Mouse (Mus musculus) cortical plate, adult 2 months (tissue): ENCODE results near the gene B4gat1.

Experiments used
- CTCF ChIP-seq: fragments of 200-500 bp; IDR thresholded peaks from 2 replicates; pipeline ENCODE4 v1.5.1; 2011; ENCODE audit warnings: mild to moderate bottlenecking, control low read depth, low read length; ENCODE audit not compliant: insufficient read depth; ENCODE audit errors: extremely low read depth
- POLR2A ChIP-seq: fragments of 200-500 bp; IDR thresholded peaks from 2 replicates; pipeline ENCODE4 v1.6.1; 2011; ENCODE audit warnings: mild to moderate bottlenecking, low read length, control low read depth; ENCODE audit not compliant: insufficient read depth; ENCODE audit errors: extremely low read depth

DNA sequence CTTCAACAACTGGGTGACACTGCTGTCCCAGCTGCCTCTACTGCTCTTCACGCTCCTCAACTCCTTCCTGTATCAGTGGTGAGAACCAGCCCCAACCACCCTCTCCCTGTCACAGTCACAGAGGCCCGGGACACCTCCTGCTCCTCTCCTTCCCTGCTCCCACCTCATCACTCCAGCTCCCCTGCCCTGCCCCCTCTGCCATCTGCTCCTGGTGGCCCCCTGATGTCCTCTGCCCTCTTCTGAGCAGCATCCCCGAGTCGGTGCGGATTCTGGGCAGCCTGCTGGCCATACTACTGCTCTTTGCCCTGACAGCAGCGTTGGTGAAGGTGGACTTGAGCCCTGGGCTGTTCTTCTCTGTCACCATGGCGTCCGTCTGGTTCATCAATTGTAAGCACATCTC lies 12.5 kb upstream of the B4gat1 start:
- TF ChIP-seq CTCF (no peak), POLR2A (no peak)
